Mouse (Mus musculus): ENCODE results near the gene Surf2. TPM values are rescaled to one million over a fixed set of nuclear protein-coding genes. Genes with fewer than 3 reads are reported as not detected.

The Surf2 gene
- polyA plus RNA-seq, 1 experiment from 2014 or later: 33.2 TPM

DNA sequence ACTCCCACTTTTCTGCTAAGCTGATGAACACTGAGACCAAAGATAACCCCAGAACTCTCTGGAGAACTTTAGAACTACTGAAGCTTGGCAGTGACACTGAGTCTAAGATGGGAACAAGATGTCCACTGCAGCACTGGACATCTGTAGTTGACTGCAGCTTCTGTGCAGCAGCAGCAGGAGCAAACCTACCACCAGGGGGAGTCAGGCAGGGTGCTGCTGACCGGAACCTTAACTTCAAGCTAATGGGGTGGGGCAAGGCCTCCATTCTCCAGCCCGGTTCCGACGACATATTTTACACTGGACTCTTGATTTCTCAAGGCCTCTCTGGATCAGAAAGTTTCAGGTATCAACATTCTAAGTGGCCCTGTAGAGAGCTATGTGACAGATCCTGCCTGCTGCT, 9.1 kb upstream of the Surf2 start:
- Histone ChIP-seq H3K4me1 (replicated peaks; ENCODE audit: control insufficient read depth, insufficient read depth, low read length) (peaks cover 7% of the 10 kb centered on the region), H3K9me3 (ENCODE audit: control insufficient read depth) (no peaks in the 10 kb centered on the region), H3K4me2 (replicated peaks; ENCODE audit: low read depth) (no peak overlapping the region), H3K27ac (ENCODE audit: low read depth, low read length) (no peak overlapping the region), H3K27me3 (replicated peaks; ENCODE audit: control insufficient read depth, insufficient read depth, low read length) (no peaks in the 10 kb centered on the region), H3K36me3 (ENCODE audit: control insufficient read depth, insufficient read depth) (peaks cover 15% of the 10 kb centered on the region; the same call in 1 of the 2 replicates), H3K9ac (ENCODE audit: low read depth, low read length) (no peak overlapping the region), H3K4me3 (ENCODE audit: low read depth, low read length) (no peak overlapping the region)
- TF ChIP-seq CTCF (IDR thresholded peaks at IDR 0.05; ENCODE audit: low read depth): peak; percentile 89
- WGBS: 34% methylated on average over 4 of the region's 4 CpGs
- ATAC-seq: no peak

DNA sequence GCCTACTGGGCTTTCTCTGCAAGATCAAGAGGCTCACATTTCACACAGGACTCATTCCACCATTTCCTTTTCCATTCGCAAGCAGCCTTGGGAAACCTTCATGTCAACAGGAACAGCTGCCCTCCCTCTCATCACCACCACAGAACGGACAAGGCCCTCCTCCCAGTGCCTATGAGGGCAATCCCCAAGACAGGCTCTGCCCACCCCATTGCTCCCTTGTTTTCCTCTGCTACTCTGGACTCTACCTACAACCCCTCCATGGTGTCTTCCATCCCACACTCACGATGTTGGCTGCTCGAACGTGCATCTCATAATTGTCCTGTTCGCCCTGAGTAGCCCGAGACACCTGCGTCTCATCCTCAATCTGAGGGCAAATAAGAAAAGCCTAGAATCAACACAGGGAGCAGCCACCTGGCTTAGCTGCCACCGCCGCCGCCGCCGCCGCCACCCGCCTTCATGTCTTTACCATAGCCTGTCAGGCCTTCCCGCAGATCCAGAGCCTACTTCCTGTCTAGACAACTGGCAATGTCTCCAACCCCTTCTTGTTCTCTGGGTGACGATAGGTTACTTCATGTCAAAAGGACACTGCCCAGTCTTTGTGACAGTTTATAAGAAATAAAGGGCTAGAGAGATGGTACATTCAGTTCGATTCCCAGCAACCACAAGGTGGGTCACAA, 7.3 kb upstream of the Surf2 start:
- TF ChIP-seq CTCF (IDR thresholded peaks at IDR 0.05; ENCODE audit: low read depth): no peak
- no peak for ATAC-seq
- 44% methylated on average over 18 of the region's 18 CpGs for WGBS
- H3K9me3 ChIP-seq (ENCODE audit: control insufficient read depth): no peaks in the 10 kb centered on the region
- H3K4me1 ChIP-seq (replicated peaks; ENCODE audit: control insufficient read depth, insufficient read depth, low read length): peaks cover 8% of the 10 kb centered on the region
- peaks cover 32% of the 10 kb centered on the region for H3K36me3 ChIP-seq (ENCODE audit: control insufficient read depth, insufficient read depth)
- H3K9ac ChIP-seq (ENCODE audit: low read depth, low read length): peak overlapping the region; percentile 70
- peak overlapping the region; percentile 83 for H3K4me2 ChIP-seq (replicated peaks; ENCODE audit: low read depth)
- H3K27ac ChIP-seq (ENCODE audit: low read depth, low read length): no peak overlapping the region; the same call in 1 of the 2 replicates
- H3K27me3 ChIP-seq (replicated peaks; ENCODE audit: control insufficient read depth, insufficient read depth, low read length): no peaks in the 10 kb centered on the region
- peak overlapping the region; percentile 71; the same call in 1 of the 2 replicates for H3K4me3 ChIP-seq (ENCODE audit: low read depth, low read length)

DNA sequence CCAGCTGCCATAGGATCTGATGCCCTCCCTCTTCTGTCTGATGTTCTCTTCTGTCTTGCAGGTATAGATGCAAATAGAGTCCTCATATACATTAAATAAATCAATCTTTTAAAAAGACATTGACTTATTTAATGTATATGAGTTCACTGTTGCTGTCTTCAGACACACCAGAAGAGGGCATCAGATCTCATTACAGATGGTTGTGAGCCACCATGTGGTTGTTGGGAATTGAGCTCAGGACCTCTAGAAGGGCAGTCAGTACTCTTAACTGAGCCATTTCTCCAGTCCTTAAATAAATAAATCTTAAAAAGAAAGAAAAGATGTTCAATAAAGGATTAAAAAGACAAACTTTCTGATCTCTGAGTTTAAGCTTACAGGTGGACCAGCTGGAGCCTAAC, 6.8 kb upstream of the Surf2 start:
- peak overlapping the region; percentile 70 for H3K9ac ChIP-seq (ENCODE audit: low read depth, low read length)
- peak; percentile 50 for TF ChIP-seq CTCF (IDR thresholded peaks at IDR 0.05; ENCODE audit: low read depth)
- no peak for ATAC-seq
- peaks cover 8% of the 10 kb centered on the region for H3K4me1 ChIP-seq (replicated peaks; ENCODE audit: control insufficient read depth, insufficient read depth, low read length)
- no peaks in the 10 kb centered on the region for H3K27me3 ChIP-seq (replicated peaks; ENCODE audit: control insufficient read depth, insufficient read depth, low read length)
- H3K9me3 ChIP-seq (ENCODE audit: control insufficient read depth): no peaks in the 10 kb centered on the region
- peak overlapping the region; percentile 71 for H3K4me3 ChIP-seq (ENCODE audit: low read depth, low read length)
- H3K4me2 ChIP-seq (replicated peaks; ENCODE audit: low read depth): peak overlapping the region; percentile 83
- peaks cover 38% of the 10 kb centered on the region for H3K36me3 ChIP-seq (ENCODE audit: control insufficient read depth, insufficient read depth)
- no peak overlapping the region for H3K27ac ChIP-seq (ENCODE audit: low read depth, low read length)

DNA sequence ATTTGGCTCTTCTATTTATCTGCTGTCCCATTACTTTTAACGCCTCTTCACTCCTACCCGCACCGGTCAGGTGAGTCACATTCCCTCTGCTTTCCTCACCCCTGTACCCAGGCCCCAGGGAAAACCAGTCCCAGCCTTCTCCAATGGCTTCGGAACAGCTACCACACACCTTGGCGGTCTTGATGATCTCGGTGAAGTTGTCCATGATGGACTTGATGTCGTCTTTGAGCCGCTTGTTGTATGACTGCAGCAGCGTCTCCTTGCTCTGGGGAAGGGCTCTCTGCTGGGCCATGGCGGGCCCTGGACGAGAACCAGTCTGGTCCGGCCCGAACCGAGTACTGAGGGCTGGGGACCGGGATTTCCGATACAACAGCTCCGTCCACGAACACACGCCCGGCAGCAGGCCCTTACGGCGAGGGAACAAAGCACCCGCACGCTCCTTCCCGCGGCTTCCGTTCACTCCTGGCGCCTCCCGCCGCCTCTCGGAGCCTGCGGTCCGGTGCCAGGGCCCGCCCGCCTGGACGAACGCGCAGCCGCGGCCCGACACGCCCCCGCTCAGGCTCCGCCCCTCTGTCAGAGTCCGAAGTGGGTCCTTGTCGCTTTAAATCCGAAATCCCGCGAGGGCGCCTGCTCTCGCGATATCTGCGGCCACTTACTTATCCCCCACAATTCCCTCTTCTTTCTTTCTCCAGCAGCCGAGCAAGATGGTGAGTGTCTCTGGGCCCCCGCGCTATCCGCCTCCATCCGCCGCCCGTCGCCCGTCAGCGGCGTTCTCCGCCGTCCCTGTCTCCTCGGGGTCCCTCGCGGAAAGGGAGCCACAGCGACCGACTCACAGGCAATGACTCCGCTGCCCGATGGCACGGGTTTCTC, 5.8 kb upstream of the Surf2 start, which contains the start of the genes Med22 and Rpl7a:
TSS of gene Med22 (minus strand) at position 554 of the 870 bp plus-strand sequence.
TSS of gene Rpl7a (plus strand) at position 641 of the 870 bp plus-strand sequence.
- peak within 1 kb of the TSS; percentile 71 for H3K4me3 ChIP-seq (ENCODE audit: low read depth, low read length)
- WGBS: under 1% methylated on average over 74 of the region's 74 CpGs
- TF ChIP-seq CTCF (IDR thresholded peaks at IDR 0.05; ENCODE audit: low read depth): peak; percentile 25
- no peaks in the 10 kb centered on the region for H3K9me3 ChIP-seq (ENCODE audit: control insufficient read depth)
- peak within 1 kb of the TSS; percentile 90 for H3K27ac ChIP-seq (ENCODE audit: low read depth, low read length)
- no peaks in the 10 kb centered on the region for H3K27me3 ChIP-seq (replicated peaks; ENCODE audit: control insufficient read depth, insufficient read depth, low read length)
- H3K4me1 ChIP-seq (replicated peaks; ENCODE audit: control insufficient read depth, insufficient read depth, low read length): peaks cover 8% of the 10 kb centered on the region
- H3K36me3 ChIP-seq (ENCODE audit: control insufficient read depth, insufficient read depth): peaks cover 39% of the 10 kb centered on the region
- H3K4me2 ChIP-seq (replicated peaks; ENCODE audit: low read depth): peak within 1 kb of the TSS; percentile 83
- peak within 1 kb of the TSS; percentile 95 for H3K9ac ChIP-seq (ENCODE audit: low read depth, low read length)
- ATAC-seq: peak; percentile 91

DNA sequence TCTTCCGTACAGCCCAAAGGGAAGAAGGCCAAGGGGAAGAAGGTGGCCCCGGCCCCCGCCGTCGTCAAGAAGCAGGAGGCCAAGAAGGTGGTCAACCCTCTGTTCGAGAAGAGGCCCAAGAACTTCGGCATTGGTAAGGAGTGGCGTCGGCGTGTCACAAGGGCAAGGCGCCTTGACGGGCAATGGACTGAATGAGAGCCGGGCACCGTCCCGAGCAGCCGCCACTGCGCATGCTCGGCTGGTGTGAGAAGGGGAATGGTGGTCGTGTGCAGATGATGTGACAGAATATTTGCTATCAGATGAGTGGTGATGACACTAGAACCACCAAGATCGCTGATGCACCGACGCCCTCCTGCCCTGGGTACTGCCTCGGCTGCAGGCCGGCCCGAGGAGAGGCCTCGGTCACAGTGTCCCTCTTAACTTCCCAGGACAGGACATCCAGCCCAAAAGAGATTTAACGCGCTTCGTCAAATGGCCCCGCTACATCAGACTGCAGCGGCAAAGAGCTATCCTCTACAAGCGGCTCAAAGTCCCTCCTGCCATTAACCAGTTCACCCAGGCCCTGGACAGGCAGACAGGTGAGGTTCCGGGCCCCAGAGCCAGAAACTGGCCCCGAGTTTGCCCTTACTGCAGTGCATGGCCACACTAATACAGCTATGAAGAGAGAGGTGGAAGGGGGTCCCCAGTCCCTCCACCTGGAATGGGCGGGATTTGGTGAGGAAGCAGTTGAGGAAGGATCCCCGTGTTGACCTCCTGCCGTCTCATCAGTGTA, 5.0 kb upstream of the Surf2 start:
- TF ChIP-seq CTCF (IDR thresholded peaks at IDR 0.05; ENCODE audit: low read depth): no peak
- peaks cover 8% of the 10 kb centered on the region for H3K4me1 ChIP-seq (replicated peaks; ENCODE audit: control insufficient read depth, insufficient read depth, low read length)
- H3K4me2 ChIP-seq (replicated peaks; ENCODE audit: low read depth): peak overlapping the region; percentile 83
- peak; percentile 28 for ATAC-seq
- peak overlapping the region; percentile 90 for H3K27ac ChIP-seq (ENCODE audit: low read depth, low read length)
- peak overlapping the region; percentile 71 for H3K4me3 ChIP-seq (ENCODE audit: low read depth, low read length)
- H3K9me3 ChIP-seq (ENCODE audit: control insufficient read depth): no peaks in the 10 kb centered on the region
- WGBS: under 1% methylated on average over 37 of the region's 37 CpGs
- peak overlapping the region; percentile 95 for H3K9ac ChIP-seq (ENCODE audit: low read depth, low read length)
- no peaks in the 10 kb centered on the region for H3K27me3 ChIP-seq (replicated peaks; ENCODE audit: control insufficient read depth, insufficient read depth, low read length)
- peaks cover 31% of the 10 kb centered on the region for H3K36me3 ChIP-seq (ENCODE audit: control insufficient read depth, insufficient read depth)

Data from intestine, postnatal 0 days (tissue).